Mouse (Mus musculus): Measurements from ENCODE around the gene Tlr7.

GRCm38 (mm10) chrX:167329620-167330019 is 738 bp downstream of the Tlr7 start:
- TF ChIP-seq CTCF (IDR thresholded peaks at IDR 0.05; ENCODE audit: low read depth, low read length): no peak
- TF ChIP-seq TAL1 (conservative IDR thresholded peaks at IDR 0.05; ENCODE audit: low read depth, low read length): no peak

All from G1E (cell line).